Mouse (Mus musculus): ENCODE results near the gene Trpm5.

The Trpm5 gene

GRCm38 (mm10) chr7:143040561-143040960 lies 53.9 kb downstream of the Trpm5 start:
- DNase-seq (ENCODE audit: low spot score in 2 of 2), result no peak

DNA sequence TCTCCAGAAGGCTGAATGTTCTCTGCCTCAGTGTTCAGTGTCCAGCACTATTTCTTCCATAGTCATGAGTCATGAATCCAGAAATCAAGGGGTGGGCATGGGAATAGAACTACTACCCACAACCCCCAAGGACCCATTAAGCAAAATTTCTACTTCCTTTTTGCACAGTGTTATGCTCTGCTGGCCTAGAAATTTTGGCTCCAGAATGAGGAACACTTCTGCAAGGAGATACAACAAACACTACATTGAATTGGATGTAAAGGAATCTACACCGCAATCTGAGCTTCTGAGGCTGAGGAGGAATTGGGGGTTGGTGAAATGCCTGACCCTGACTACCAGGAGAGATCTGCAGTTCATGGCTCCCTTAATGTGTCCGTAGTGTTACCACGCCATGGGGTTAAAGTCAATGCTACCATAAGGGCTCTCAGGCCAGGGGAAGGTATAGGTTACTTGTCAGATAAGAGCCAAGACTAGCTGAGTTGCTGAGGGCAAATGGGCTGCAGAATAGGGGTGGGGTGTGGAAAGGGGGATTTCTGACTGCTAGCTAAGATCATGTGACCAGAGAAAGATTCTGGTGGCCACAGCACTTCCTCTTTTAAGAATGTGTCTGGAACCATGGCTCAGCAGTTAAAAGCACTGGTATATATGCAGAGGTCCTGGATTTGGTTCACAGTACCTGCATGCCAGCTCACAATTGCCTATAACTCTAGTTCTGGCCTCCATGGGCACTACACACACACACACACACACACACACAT lies 56.1 kb downstream of the Trpm5 start:
- DNase-seq (ENCODE audit: low spot score in 2 of 2), result no peak

GRCm38 (mm10) chr7:143037306-143037705 lies 57.1 kb downstream of the Trpm5 start:
- DNase-seq (ENCODE audit: low spot score in 2 of 2), result no peak

DNA sequence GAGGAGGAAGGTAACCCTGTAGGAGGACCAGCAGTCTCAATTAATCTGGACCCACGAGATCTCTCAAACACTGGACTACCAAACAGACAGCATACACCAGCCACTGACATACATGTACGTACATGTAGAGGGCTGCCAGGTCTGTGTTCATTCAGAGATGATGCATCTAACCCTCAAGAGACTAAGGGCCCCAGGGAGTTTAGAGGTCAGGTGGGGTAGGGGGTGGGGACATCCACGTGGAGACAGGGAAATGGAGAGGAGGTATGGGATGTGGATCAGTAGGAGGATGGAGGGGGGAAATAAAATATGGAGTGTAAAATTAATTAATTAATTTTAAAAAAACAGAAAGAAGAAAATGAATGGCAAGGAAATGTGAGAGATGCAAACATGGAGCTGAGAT lies 57.7 kb downstream of the Trpm5 start:
- DNase-seq (ENCODE audit: low spot score in 2 of 2), result no peak

DNA sequence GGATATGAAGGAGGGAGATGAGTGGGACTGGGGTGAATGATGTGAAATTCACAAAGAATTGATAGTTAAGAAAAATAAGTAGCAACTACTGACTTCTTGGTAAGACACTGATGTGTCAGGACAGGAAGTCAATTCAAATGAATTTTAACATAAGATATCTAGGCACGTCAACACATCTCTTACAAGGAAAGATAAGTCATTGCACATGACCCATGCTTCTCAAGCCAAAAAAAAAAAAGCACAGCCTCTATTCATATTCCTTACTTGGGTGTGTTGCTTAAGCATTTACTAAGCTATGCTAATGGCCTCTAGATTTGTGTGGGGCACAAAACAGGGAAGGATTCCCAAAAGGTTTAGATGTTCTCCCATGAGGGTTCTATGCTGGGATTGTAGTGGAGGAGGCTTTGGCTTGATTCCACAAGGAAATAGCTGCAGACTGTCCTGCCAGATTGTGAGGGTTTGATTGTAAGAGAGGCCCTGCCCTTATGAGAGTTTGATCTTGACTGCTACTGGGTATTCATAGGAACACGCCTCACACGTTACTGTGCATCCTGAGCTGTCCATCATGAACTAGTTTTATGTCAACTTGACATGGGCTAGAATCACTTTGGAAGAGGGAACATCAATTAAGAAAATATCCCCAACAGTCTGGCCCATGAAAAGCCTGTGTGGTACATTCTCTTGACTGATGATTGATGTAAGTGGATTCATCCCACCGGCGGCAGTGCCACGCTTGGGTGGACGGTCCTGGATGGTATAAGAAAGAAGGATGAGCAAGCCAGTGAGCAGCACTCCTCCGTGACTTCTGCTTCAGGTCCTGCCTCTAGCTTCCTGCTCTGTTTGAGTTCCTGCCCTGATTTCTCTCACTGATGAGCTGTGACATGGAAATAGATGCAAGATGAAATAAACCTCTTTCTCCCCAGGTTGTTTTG lies 59.7 kb downstream of the Trpm5 start:
- DNase-seq (ENCODE audit: low spot score in 2 of 2), result no peak

GRCm38 (mm10) chr7:143034112-143034511 lies 60.3 kb downstream of the Trpm5 start:
- DNase-seq (ENCODE audit: low spot score in 2 of 2), result no peak

DNA sequence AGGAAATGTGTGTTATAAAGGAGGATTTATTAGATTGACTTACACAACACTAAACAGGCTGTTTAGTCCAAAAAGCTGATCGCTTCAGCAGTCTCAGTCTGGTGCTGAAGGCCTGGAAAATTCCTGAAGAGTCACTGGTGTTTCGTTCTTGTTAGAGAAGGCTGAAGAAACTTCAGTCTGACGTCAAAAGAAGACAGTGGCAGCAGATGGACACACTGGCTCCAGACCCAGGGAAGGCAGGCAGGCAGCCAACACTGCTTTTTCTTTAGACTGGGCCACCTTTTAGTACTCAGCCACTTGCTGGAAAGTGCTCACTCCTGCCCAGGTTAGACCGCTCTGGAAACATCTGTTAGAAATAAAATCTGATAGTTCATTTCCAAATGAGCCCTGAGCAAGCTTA lies 60.9 kb downstream of the Trpm5 start:
- no peak for DNase-seq (ENCODE audit: low spot score in 2 of 2)

- no peak for DNase-seq (ENCODE audit: low spot score in 2 of 2)
Measured at GRCm38 (mm10) chr7:143031816-143032215, 62.6 kb downstream of the Trpm5 start.

GRCm38 (mm10) chr7:143027196-143027595 lies 67.2 kb downstream of the Trpm5 start:
- DNase-seq (ENCODE audit: low spot score in 2 of 2), result no peak

GRCm38 (mm10) chr7:143025496-143025895 lies 68.9 kb downstream of the Trpm5 start:
- no peak for DNase-seq (ENCODE audit: low spot score in 2 of 2)

DNA sequence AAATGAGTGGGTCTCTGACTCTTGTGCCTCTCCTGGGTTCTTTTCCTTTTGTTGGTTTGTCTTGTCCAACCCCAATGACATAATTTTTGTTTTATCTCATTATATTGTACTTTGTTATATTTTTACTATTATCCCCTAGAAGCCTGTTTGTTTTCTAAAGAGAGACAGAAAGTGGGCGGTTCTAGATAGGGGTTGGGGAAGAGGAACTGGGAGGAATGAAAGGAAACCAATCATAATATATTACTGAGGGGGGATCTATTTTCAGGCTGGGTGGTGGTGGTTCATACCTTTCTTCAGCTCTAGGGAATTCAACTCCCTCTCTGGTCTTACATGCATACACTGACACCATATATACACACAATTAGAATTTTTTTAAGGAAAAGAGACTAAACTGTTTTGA lies 70.1 kb downstream of the Trpm5 start:
- no peak for DNase-seq (ENCODE audit: low spot score in 2 of 2)

GRCm38 (mm10) chr7:143023499-143023898 lies 70.9 kb downstream of the Trpm5 start:
- DNase-seq (ENCODE audit: low spot score in 2 of 2), result no peak

GRCm38 (mm10) chr7:143021356-143022164 lies 72.9 kb downstream of the Trpm5 start:
- DNase-seq (ENCODE audit: low spot score in 2 of 2), result no peak

GRCm38 (mm10) chr7:143020764-143021163 lies 73.7 kb downstream of the Trpm5 start:
- no peak for DNase-seq (ENCODE audit: low spot score in 2 of 2)

DNA sequence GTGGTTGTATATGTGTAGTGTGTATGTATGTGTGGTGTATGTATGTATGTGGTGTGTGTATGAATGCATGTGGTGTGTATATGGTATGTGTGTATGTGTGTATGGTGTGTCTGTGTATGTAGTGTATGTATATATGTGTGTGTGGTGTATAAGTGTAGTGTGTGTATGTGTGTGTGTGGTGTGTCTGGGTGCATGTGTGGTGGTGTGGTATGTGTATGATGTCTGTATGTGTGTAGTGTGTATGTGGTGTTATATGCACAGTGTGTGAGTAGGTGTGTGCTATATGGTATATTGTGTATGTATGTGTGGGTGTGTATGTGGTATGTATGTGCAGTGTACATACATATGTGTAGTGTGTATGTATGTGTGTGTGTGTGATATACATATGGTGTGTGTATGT lies 74.4 kb downstream of the Trpm5 start:
- no peak for DNase-seq (ENCODE audit: low spot score in 2 of 2)

All from frontal cortex, postnatal 36 days (tissue).